Mouse (Mus musculus): ENCODE measurements around the gene Sh2d5.

DNA sequence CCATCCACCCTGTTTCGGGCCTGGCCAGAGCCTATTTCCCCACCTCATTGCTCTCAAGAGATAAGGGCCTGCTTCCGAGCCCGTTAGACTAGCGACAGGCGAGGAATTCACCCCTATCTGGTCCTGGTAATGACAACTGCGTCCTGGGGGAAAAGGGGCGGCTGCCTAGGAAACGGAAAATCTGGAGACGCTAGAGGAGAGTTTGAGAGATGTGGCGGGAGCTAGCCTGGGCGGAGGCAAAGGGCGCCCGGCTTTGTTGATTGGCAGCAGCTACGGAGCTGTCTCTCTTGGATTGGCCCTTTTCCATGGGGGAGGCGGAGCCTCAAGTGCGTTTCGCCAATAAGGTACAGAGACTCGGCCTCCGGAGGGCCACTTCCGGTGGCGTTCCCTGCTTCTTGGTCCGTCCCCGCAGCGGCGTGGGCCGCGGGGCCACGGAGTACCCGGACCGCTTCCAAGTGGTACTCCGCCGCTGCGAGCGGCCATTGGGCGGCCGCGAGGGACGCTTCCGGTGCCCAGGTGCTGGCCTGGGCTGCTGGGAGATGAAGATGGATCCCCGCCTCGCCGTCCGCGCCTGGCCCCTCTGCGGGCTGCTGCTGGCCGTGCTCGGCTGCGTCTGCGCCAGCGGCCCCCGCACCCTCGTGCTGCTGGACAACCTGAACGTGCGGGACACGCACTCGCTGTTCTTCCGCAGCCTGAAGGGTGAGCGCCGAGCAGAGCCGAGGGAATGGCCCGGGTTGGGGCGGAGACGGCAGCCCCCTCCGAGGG lies 54.3 kb downstream of the Sh2d5 start, which contains the start of gene Ddost:
- TF ChIP-seq CTCF (IDR thresholded peaks at IDR 0.05; ENCODE audit: low read depth, low read length) (no peak), POLR2A (IDR thresholded peaks at IDR 0.05; ENCODE audit: extremely low read depth, insufficient read depth, low read length) (peak; percentile 61)
